Mouse (Mus musculus): ENCODE results near the gene Cacfd1.

The Cacfd1 gene

DNA sequence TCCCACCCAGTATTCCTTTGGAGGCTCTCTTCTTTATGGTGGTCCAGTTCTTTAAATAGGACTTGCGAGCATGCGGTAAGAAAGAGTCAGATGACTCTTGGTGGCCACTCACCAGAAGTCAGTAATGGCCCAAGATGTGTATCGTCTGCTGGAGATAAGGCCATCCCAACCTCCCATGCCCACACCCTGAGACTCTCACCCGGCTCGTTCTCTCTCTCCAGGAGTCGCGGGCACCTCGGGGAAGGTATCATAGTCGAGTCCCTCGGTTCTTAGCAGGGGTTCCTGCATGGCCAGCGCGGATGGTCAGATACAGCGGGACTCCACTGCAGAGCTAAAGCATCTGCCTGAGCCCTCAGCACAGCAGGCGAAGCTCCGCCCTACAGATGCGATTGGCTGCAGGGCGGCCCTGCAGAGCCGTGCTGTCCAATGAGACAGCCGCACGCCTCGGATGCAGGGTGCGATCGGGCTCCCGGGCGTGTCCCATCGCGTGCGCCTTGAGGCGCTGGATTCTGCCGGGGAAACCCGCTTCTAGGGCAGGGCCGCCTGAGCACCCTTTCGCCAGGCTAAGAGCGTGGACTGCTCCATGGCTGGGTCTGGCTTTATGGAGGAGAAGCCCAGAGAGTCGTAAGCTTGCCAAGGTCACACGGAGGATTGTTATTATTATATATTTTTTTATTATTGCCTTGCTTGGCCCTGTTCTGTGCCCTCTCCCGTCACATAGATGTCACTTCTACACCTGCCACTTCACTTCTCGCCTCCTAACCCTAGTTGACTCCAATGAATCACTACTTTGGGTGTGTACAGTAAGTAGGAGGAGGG, 18.1 kb downstream of the Cacfd1 start, which contains the start of gene Slc2a6:
Gene Slc2a6, minus strand, starts transcription at position 381 of the 819 bp plus-strand sequence.
- DNase-seq: peak; percentile 79

DNA sequence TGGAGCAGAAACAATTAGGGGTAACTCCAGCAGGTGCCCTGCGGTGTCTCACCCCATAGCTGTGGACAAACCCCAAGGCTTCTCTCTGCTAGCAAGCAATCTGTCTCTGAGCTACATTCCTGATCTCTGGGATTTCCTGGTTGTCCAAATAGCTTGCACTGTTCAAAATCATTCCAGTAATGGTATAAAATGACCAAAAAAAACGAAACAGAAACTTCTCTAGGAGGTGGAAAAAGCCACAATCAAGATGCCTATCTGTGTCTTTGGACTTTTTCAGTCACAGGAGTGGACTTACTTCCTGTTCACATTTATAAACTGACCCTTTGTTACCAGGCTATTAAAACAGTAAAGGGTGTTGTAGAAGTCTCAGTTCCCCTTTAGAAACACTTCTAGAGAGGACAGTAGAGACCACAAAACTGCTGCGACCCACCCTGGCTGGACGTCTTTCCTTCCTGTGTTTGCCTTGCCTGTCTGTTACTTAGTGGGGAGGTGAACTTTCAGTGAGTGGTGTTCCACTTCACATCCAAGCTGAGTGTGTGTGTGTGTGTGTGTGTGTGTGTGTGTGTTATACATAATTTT, 18.8 kb downstream of the Cacfd1 start:
- DNase-seq: no peak

DNA sequence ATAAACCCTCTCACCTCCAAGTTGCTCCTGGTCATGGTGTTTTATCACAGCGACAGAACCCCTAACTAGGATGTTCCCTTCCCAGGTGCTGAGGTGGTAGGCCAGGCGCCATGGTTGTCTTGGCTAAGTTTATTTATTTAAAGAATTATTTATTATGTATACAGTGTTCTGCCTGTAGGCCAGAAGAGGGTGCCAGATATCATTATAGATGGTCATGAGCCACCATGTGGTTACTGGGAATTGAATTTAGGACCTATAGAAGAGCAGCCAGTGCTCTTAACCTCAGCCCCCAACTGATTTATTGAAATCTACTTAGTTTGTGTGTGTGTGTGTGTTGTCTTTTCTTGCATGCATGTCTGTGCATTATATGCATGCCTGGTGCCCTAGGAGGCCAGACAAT, 22.6 kb downstream of the Cacfd1 start:
- no peak for DNase-seq

DNA sequence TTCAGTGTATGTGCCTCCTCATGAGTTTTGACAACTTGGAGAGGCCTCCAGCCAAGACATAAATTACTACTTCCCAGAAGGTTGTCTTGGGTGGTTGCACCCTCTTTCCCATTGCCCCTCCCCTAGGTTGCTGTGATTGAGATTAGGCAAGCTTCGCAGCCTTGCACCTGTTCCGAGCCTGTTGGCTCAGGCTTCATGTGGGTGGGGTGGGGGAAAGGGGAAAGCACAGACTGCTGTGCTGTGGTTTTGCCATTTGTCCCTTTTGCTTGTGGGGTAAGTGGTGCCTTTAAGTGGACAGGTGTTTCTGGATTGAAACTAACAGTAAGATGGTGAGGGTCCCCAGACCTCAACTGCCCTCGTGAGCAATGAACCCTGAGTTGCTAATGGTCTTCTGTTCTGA, 26.3 kb downstream of the Cacfd1 start:
- no peak for DNase-seq

DNA sequence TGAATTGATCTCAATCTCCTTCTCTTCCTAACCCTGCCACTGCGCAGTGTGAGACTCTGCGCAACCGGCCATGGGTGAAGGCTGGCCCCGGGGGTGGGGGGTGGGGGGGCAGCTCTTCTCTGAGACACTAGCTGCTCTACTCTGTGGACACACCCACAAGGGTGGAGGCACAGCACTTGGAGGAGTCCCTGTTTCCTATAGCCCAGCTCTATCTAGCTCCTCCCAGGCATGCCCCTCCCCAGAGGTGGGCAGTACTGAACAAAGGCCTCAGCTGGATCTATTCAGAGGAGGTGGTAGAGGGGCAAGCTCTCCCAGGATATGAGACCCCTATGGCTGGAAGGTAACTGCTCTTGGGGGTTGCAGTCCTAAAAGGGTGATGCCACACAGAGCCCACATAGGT, 27.3 kb downstream of the Cacfd1 start:
- DNase-seq: no peak

DNA sequence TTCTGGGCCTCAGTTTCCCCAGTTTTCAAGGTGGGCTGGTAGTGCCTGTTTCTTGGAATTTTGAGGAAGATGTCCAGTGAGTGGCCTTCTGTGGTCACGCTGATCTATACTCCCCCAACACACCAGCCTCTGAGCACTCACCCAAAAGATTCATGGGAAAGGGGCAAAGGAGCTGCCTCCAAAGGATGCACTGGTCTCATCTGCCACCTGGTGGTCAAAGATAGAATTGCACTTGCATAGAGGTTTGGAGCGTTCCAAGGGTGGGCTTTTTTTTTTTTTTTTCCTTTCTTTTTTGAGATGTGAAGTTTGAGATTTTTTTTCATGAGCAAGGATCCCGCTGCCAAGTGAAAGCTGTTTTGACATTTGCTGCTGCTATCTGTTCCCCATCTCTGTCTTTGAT, 28.9 kb downstream of the Cacfd1 start:
- peak; percentile 42 for DNase-seq

DNA sequence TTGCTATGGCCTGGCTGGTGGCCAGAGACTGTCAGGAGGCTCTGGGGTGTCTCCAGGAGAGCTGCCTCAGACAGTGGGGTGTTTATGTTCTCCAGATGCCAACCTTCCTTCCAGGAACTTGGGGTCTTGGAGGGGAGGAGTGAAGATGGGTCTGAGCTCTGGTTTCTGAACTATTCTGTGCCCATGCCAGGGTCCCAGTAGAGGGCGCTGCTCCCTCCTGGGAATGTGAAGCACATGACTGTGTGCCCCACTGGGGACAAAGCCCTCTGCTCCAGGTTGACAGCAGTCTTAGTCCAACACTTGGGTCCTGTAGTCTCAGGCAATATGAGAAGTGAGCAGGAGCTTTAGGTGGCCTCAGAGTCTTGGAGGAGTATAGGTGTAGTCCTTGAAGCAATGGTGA, 29.6 kb downstream of the Cacfd1 start:
- DNase-seq: peak; percentile 58

DNA sequence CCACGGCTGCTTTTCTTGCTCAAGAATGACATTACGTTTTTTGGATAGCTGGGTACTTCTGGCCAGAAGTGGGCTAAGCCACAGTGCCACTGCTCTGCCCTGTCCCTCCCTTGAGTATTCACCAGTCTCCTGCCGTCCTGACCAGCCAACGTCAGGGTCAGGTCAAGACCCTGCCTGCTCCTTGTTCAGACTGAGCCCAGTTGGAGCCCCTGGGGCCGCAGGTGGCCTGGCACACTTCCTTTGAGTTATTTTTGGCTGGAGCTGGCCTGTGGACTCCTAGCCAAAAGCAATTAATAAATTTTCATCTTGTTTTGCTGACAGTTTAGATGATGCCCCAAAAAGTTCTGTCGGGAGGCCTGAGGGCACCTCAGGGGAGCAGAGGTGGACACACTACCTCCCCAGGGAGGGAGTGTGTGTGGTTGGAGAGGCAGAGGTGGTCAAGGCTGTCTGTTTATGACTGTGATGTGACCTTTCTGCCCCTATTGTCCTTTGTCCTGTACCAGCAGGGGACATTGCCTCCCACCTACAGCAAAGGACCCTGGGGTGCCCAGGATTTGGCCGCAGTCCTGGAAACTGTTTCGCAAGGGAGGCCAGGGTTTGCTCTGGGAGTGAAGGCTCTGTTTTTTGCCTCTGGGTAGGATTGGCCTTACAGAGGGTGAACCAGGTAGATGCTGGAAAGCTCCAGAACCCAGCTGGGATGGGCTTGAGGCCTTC, 32.6 kb downstream of the Cacfd1 start:
- DNase-seq: peak; percentile 89

DNA sequence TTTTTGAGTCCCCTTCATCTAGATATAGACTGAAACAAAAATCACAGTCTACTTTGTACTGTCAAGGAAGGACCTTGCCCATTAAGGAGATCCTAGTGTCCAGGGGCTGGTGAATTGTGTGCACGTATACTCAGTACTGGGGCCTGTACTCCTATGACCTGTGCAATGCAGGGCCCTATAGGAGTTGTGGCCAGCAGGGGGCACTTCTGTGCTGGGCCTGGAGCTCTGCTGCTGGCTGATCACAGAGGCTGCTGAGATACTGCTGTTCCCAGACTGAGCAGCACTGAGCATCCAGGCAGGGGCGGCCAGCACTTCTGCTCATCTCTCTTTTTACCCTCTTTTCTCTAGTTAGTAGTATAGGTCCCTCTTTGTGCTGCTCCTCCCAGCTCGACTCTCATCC, 33.7 kb downstream of the Cacfd1 start:
- peak; percentile 85 for DNase-seq

DNA sequence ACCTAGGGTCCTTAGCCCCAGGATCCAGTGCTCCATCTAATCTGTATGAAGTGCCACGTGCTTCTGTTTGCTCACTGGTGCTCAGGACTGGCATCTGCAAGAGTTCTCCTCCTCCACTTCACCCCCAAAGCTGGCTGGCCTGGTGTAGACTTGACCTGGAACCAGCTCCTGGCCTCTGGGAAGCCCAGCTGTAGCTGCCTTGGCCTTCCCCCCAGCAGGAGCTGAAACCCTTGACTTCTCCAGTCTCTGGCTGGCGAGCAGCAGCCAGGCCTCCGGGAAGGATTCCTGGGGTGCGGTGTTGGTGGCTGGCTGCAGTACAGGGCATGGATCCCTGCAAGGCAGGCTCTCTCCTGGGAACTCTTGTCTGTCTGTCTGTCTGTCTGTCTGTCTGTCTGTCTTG, 34.4 kb downstream of the Cacfd1 start:
- peak; percentile 34 for DNase-seq

DNA sequence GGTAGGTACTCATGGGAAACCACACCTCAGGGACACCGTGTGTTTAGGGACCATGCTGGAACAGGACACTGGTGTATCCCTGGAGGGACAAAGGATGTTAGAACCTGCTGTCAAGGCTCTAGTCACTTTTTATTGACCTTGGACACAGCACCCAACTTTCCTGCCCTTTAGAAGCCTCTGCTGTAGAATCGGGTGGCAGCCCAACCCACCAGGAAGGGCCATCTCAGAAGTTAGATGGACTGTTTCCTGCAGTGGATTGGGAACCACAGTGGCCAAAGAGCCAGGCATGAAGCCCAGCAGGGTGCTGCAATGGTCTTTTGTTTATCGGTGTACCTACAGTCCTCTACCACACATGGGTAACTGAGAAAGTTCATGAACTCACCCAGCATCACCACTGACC, 34.9 kb downstream of the Cacfd1 start:
- peak; percentile 37 for DNase-seq

DNA sequence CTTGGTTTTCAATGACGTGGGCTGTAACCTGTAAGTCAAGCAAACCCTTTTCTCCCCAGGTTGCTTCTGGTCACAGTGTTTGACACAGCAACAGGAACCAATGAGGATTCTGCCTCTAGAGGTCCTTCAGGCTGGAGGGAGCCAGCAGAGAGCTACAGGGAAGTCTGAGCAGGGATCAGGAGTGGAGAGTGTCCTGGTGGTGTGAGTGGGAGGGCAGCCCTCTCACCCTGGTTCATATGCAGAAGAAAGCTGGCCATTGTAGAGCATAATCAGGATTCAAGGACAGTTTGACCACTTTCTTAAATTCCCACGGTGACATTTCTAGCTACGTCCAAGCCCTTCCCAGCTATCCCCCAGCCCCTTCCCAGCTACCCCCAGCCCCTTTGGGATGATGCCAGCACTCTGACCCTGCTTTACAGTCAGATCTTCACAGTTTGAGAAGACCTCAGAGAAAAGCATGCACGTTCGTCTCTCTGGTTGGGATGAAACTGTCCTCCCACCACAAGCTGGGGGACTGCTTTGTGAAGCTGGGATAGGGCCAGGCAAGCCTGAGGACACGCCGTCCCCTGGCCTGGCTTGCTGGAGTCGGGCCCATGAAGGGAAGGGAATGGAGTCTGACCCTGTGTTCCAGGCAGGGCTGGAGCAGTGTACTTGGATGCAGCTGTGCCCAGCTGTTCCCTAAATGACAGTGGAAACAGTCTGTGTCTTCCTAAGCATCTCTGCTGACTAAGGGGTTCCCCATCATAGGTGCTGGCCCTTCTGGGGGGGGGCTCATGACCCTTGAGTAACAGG, 36.4 kb downstream of the Cacfd1 start:
- peak; percentile 68 for DNase-seq

DNA sequence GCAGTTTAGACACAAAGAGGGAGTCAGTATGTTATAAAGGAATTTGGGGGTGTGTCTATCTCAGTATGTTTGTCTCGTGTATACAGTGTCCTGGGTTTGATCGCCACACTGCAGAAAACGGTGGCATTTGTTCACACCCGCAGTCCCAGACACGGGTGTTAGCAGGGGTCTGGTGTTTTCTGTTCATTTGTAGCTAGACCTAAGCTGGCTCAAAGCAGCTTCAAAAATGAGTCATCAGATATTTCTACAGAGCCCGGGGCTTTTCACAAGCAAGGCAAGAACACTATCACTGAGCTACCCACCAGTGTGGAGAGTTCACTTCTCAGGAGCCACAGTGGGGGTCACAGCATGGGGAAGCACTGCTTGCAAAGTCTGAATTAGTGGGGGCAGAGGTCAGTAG, 39.7 kb downstream of the Cacfd1 start:
- no peak for DNase-seq

DNA sequence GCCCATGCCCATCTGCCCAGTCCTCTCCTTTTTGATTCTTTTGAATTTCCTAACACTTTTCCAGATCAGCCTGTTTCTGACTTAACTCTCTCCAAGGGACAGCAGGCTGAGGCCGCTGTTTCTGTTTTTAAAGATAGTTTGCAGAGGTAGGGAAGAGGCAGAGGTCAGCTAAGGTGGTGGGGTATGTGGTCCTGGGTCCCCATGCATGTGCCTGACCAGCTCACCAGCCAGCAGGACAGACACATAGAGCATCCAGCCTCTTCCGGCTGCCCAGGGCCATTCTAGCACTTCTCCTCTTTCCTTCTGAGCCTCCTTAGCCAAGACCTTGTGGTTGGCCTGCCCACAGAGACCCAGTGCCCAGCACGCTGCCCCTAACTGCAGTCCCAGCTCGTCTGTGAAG, 48.5 kb downstream of the Cacfd1 start:
- no peak for DNase-seq

DNA sequence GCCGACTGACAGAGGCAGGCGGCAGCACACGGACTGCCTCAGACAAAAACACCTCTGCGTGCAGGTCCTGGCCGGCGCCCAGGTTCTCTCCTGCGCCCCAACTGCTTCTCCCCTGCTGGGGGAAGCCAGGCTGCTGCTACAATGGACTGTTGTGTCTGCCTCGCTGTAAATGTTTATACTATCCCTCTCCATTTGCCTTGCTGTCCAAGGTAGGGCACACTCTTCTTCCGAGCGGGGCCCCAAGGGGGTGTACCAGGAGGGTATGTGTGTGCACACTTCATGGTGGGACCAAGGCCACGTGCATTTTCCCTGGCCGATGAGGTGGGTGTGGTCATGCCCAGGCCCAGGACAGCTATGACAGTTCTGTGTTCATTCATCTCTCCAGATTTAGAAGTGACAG, 49.0 kb downstream of the Cacfd1 start:
- no peak for DNase-seq

DNA sequence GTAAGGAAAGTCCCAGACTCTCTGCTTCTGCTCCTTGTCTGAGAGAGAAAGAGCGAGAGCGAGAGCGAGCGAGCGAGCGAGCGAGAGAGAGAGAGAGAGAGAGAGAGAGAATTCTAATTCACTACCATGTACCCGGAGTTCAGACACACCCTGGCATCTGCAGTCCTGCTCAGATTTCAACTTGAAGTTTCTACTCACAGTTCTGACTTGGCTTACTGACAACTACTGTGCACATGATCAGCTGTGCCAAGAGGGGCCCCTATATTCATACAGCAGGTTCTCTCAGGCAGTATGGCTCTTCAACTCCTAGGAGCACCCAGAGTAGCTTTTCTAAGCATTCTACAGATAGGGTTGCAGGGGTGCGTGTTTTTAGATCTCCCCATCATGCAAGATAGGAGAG, 49.5 kb downstream of the Cacfd1 start:
- DNase-seq: no peak

DNA sequence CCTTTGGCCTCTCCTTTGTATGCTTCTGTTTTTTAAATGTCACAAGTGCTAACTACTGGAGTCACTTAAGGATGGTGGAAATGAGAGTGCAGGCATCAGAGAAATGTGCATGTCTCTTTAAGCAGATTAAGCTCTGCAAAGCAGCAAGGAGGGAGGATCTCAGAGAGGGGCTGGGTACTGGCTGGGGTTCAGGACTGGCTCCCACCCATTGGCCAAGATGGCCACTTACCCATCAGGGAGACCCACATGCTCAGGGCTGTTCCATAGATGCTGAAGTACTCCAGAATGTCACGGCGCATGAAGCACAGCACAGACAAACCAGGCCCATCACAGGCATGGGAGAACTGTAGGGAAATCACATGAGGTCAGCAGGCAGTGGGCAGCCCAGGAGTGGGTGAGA, 57.4 kb downstream of the Cacfd1 start:
- DNase-seq: no peak

DNA sequence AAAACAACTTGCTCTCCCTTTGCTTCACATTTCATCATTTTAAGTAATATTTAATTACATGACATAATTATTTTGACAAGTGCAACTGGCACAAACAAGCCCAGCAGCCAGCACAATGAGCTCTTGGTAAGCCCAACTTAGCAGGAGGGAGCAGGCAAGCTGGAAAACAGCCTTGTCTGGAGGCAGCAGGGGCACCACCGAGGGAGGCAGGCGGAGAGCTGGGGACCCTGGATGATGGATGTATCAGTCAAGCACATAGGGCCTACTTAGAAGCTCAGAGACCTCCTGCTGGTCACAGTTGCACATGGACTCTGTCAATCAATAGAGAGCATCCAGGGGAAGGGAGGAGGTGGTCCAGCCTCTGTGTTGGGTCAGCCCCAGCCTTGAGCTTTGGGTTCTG, 58.3 kb downstream of the Cacfd1 start:
- DNase-seq: no peak

DNA sequence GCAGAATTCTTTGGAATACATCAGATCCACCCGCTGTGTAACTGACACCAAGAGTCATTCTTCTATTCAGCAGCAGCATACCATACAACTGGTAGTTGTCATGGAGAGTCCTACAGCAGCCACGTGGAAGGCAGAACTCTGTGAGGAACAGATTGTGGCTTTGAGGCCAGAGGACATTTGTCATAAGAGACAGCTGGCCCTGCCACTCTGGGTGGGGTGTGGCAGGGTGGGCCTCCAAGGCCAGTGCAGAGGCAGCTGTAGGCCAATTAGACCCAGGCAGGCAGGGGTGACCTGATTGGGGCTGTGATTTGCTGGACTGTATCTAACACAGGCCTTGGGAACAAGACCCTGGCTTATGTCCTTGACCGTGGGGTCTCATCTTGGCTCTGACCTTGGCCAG, 59.9 kb downstream of the Cacfd1 start:
- DNase-seq: no peak

DNA sequence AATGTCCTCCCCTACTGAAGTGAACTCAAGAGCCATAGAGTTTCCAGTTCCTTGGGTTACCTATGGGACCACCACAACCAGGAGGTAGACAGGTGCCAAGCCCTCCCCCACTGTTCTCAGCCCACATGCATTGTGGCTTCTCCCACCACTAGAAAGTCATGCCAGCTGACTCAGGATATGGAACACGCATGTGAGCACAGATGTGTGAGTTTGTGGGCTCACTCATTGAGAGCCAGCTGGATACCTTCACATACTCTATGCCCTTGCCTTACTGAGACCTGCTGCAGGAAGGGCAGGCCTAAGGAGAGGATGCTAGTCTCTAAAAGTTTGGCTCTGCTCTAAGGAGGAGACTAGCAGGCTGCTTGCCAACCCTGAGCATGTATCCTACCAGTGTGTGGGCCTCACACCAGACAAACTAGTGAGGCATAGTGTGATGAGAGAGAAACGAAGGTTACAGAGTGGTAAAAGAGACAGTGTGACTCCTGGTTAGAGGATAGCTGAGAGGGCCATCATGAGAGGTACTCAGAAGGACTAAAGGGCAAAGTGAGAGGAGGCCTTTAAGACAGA, 60.6 kb downstream of the Cacfd1 start:
- no peak for DNase-seq
